Mouse (Mus musculus): ENCODE measurements at regions not wholly inside any gene's neighbourhood (a gene's known extent, or its start where the extent isn't known, plus 50 kb on each side); places are given as distances from the start of the nearest gene placed in this dataset.
A peak's percentile ranks its signal among the peaks of the same experiment; 100 is the strongest.
"Not testable (repeated sequence)": the region's sequence is repeated elsewhere in the genome, so short reads cannot be mapped to it uniquely, and the experiment has no call there.

GRCm38 (mm10) chr12:23216521-23216920 is 563.5 kb downstream of the Gm10330 start:
- not testable (repeated sequence) for DNase-seq

- peak; percentile 63 to 70 for DNase-seq
Measured at GRCm38 (mm10) chr12:23189546-23189945, 590.5 kb downstream of the Gm10330 start.

- DNase-seq, result peak; percentile 14 to 27
Measured at GRCm38 (mm10) chr12:23189110-23189509, 591.0 kb downstream of the Gm10330 start.

Measured in kidney, postnatal 4 days (tissue).